Mouse (Mus musculus): ENCODE measurements around the gene Xpnpep2.

GRCm38 (mm10) chrX:48127502-48128218, 19.1 kb downstream of the Xpnpep2 start:
- TF ChIP-seq GATA1 (IDR thresholded peaks at IDR 0.05; ENCODE audit: low read length) (no peak), TAL1 (IDR thresholded peaks at IDR 0.05; ENCODE audit: low read length) (no peak)

Data from erythroblast, embryonic 14.5 days (primary cell).